Comparison of ENCODE assay signal across 14 mouse cellular contexts in genomic region chr19:48240960-48241359, GRCm38 (mm10). TPM values are rescaled to one million over a fixed set of nuclear protein-coding genes. Genes with fewer than 3 reads are reported as not detected.
DNase-seq lines count a peak whose midpoint lies in the region; ATAC-seq and TF ChIP-seq lines count a peak whose summit lies in the region.
"Had no signal": no experiment of that assay in that cellular context is flagged by ENCODE, and none has a peak within 500 bp of the region (broad histone marks: within the 10 kb centered on the region; RNA-seq: fewer than 3 reads in every experiment).

No protein-coding gene starts in this region.

- no peaks in the 10 kb centered on the region; the same call in 1 of the 2 replicates for H3K27me3 ChIP-seq in midbrain, embryonic 11.5 days (ENCODE audit: control insufficient read depth, insufficient read depth, low read length)
- H3K27me3 ChIP-seq in midbrain, embryonic 16.5 days (ENCODE audit: control insufficient read depth, insufficient read depth, low read depth, low read length): no peaks in the 10 kb centered on the region
- peaks cover 5% of the 10 kb centered on the region for H3K27me3 ChIP-seq in forebrain, embryonic 11.5 days (ENCODE audit: control insufficient read depth, insufficient read depth, low read length)
- 0 out of 2 replicates have a peak, but pooled peaks cover 5% of the 10 kb centered on the region for H3K27me3 ChIP-seq in hindbrain, embryonic 15.5 days
- H3K27me3 ChIP-seq in midbrain, postnatal 0 days (ENCODE audit: insufficient read depth, low read length): no peaks in the 10 kb centered on the region
- H3K27me3 ChIP-seq in kidney, embryonic 16.5 days (ENCODE audit: insufficient read depth, low read length): no peaks in the 10 kb centered on the region
- H3K27me3 ChIP-seq: limb, embryonic 13.5 days; lung, embryonic 15.5 days had no signal

- 47% methylated on average over 2 of the region's 2 CpGs for WGBS in midbrain, embryonic 11.5 days
- WGBS in midbrain, embryonic 16.5 days: 20% methylated on average over 2 of the region's 2 CpGs
- 36% methylated on average over 2 of the region's 2 CpGs for WGBS in forebrain, embryonic 11.5 days
- WGBS in hindbrain, embryonic 15.5 days: 30% methylated on average over 2 of the region's 2 CpGs
- WGBS in midbrain, postnatal 0 days: 42% methylated on average over 2 of the region's 2 CpGs
- WGBS in kidney, embryonic 16.5 days: 71% methylated on average over 2 of the region's 2 CpGs

- peaks cover 4% of the 10 kb centered on the region for H3K4me1 ChIP-seq in midbrain, embryonic 11.5 days (ENCODE audit: control insufficient read depth, insufficient read depth, low read length)
- H3K4me1 ChIP-seq in midbrain, embryonic 16.5 days (ENCODE audit: control insufficient read depth, insufficient read depth, low read length): peaks cover 18% of the 10 kb centered on the region
- H3K4me1 ChIP-seq in forebrain, embryonic 11.5 days (replicated peaks; ENCODE audit: control insufficient read depth, insufficient read depth, low read length): peaks cover 22% of the 10 kb centered on the region
- H3K4me1 ChIP-seq in hindbrain, embryonic 15.5 days (replicated peaks): peaks cover 14% of the 10 kb centered on the region
- H3K4me1 ChIP-seq in midbrain, postnatal 0 days (ENCODE audit: insufficient read depth, low read length): 0 out of 2 replicates have a peak, but pooled peaks cover 6% of the 10 kb centered on the region
- no peaks in the 10 kb centered on the region for H3K4me1 ChIP-seq in kidney, embryonic 16.5 days (ENCODE audit: insufficient read depth, low read length)
- H3K4me1 ChIP-seq: lung, embryonic 15.5 days had no signal

- no peaks in the 10 kb centered on the region for H3K9me3 ChIP-seq in midbrain, embryonic 11.5 days (ENCODE audit: control insufficient read depth, low read length)
- no peaks in the 10 kb centered on the region for H3K9me3 ChIP-seq in midbrain, embryonic 16.5 days (replicated peaks; ENCODE audit: control insufficient read depth, low read length, poor library complexity, severe bottlenecking)
- no peaks in the 10 kb centered on the region for H3K9me3 ChIP-seq in forebrain, embryonic 11.5 days (ENCODE audit: control insufficient read depth, low read length)
- no peaks in the 10 kb centered on the region for H3K9me3 ChIP-seq in hindbrain, embryonic 15.5 days
- H3K9me3 ChIP-seq in midbrain, postnatal 0 days (ENCODE audit: low read length): no peaks in the 10 kb centered on the region
- no peaks in the 10 kb centered on the region for H3K9me3 ChIP-seq in kidney, embryonic 16.5 days (ENCODE audit: low read length)
- H3K9me3 ChIP-seq: limb, embryonic 13.5 days; lung, embryonic 15.5 days had no signal

- ATAC-seq in midbrain, embryonic 11.5 days (ENCODE audit: low FRiP score): peak; percentile 88
- ATAC-seq in midbrain, embryonic 16.5 days: no peak
- ATAC-seq in forebrain, embryonic 11.5 days (replicated peaks; ENCODE audit: low FRiP score): peak; percentile 75
- peak; percentile 40 for ATAC-seq in hindbrain, embryonic 15.5 days (ENCODE audit: low FRiP score, low read depth)
- ATAC-seq in midbrain, postnatal 0 days (ENCODE audit: low FRiP score): no peak
- no peak for ATAC-seq in kidney, embryonic 16.5 days (ENCODE audit: low FRiP score, low TSS enrichment)

- H3K4me3 ChIP-seq in midbrain, embryonic 11.5 days (ENCODE audit: low read depth, low read length): no peak overlapping the region
- no peak overlapping the region for H3K4me3 ChIP-seq in midbrain, embryonic 16.5 days (ENCODE audit: low read depth, low read length)
- H3K4me3 ChIP-seq in forebrain, embryonic 11.5 days (ENCODE audit: low read depth, low read length): no peak overlapping the region
- H3K4me3 ChIP-seq in hindbrain, embryonic 15.5 days: no peak overlapping the region
- no peak overlapping the region for H3K4me3 ChIP-seq in midbrain, postnatal 0 days (ENCODE audit: low read depth, low read length)
- no peak overlapping the region for H3K4me3 ChIP-seq in kidney, embryonic 16.5 days (ENCODE audit: low read length)
- H3K4me3 ChIP-seq: limb, embryonic 13.5 days; lung, embryonic 15.5 days had no signal

- no peak overlapping the region for H3K27ac ChIP-seq in midbrain, embryonic 11.5 days (ENCODE audit: low read depth, low read length)
- H3K27ac ChIP-seq in midbrain, embryonic 16.5 days (ENCODE audit: low read length): no peak overlapping the region
- H3K27ac ChIP-seq in forebrain, embryonic 11.5 days (ENCODE audit: low read depth, low read length): no peak overlapping the region
- no peak overlapping the region for H3K27ac ChIP-seq in hindbrain, embryonic 15.5 days (replicated peaks)
- H3K27ac ChIP-seq in midbrain, postnatal 0 days (ENCODE audit: low read depth, low read length): no peak overlapping the region
- H3K27ac ChIP-seq in kidney, embryonic 16.5 days (ENCODE audit: low read length): no peak overlapping the region
- H3K27ac ChIP-seq: kidney, postnatal 0 days; limb, embryonic 13.5 days; lung, embryonic 15.5 days had no signal

- TF ChIP-seq CTCF in midbrain, postnatal 0 days (IDR thresholded peaks at IDR 0.05): no peak

- no peak overlapping the region for H3K4me2 ChIP-seq in midbrain, embryonic 11.5 days
- H3K4me2 ChIP-seq in midbrain, embryonic 16.5 days (ENCODE audit: low read length): no peak overlapping the region
- 0 out of 2 replicates have a peak overlapping the region, but pooled peaks have one; percentile 1 for H3K4me2 ChIP-seq in forebrain, embryonic 11.5 days (ENCODE audit: low read depth, low read length, severe bottlenecking)
- H3K4me2 ChIP-seq in hindbrain, embryonic 15.5 days: no peak overlapping the region
- H3K4me2 ChIP-seq in midbrain, postnatal 0 days (ENCODE audit: low read depth, low read length, poor library complexity, severe bottlenecking): no peak overlapping the region
- H3K4me2 ChIP-seq in kidney, embryonic 16.5 days (replicated peaks; ENCODE audit: low read depth, low read length): no peak overlapping the region
- H3K4me2 ChIP-seq: limb, embryonic 13.5 days; lung, embryonic 15.5 days had no signal

- no peak for DNase-seq in midbrain, embryonic 11.5 days (ENCODE audit: low spot score, missing footprints)
- peak; percentile 56 for DNase-seq in forebrain, embryonic 11.5 days (ENCODE audit: low spot score)
- DNase-seq in midbrain, postnatal 0 days (ENCODE audit: low spot score): peak; percentile 62
- no peak for DNase-seq in T-cell, adult 2 months (ENCODE audit: low spot score)
- DNase-seq in spleen, adult 18-20 months: no peak
- DNase-seq: gastrocnemius, postnatal 25 days; right cerebral cortex, postnatal 4 days had no signal

- H3K36me3 ChIP-seq in midbrain, embryonic 11.5 days (ENCODE audit: control insufficient read depth, insufficient read depth, low read length): no peaks in the 10 kb centered on the region
- no peaks in the 10 kb centered on the region for H3K36me3 ChIP-seq in midbrain, embryonic 16.5 days (ENCODE audit: control insufficient read depth, insufficient read depth, low read length)
- H3K36me3 ChIP-seq in forebrain, embryonic 11.5 days (ENCODE audit: control insufficient read depth, insufficient read depth, low read length): no peaks in the 10 kb centered on the region
- H3K36me3 ChIP-seq in hindbrain, embryonic 15.5 days: no peaks in the 10 kb centered on the region
- H3K36me3 ChIP-seq in midbrain, postnatal 0 days (ENCODE audit: insufficient read depth, low read length): no peaks in the 10 kb centered on the region
- no peaks in the 10 kb centered on the region for H3K36me3 ChIP-seq in kidney, embryonic 16.5 days (ENCODE audit: insufficient read depth, low read length)
- H3K36me3 ChIP-seq: limb, embryonic 13.5 days; lung, embryonic 15.5 days had no signal

- H3K9ac ChIP-seq in midbrain, embryonic 11.5 days (ENCODE audit: low read length): no peak overlapping the region
- no peak overlapping the region for H3K9ac ChIP-seq in midbrain, embryonic 16.5 days (ENCODE audit: low read depth, low read length)
- H3K9ac ChIP-seq in forebrain, embryonic 11.5 days (ENCODE audit: low read length): no peak overlapping the region
- H3K9ac ChIP-seq in hindbrain, embryonic 15.5 days: no peak overlapping the region
- no peak overlapping the region for H3K9ac ChIP-seq in midbrain, postnatal 0 days (replicated peaks; ENCODE audit: low read length, poor library complexity, severe bottlenecking)
- no peak overlapping the region for H3K9ac ChIP-seq in kidney, embryonic 16.5 days (replicated peaks; ENCODE audit: low read length)
- H3K9ac ChIP-seq: limb, embryonic 13.5 days; lung, embryonic 15.5 days had no signal

RNA-seq across cellular contexts. Expression of gene Sorcs3, which starts 35.1 kb away (rescaled TPM):
- polyA plus RNA-seq in midbrain, embryonic 11.5 days (2014; fragmentation: Nextera tagmentation; extraction: Ambion mirVana): 3.1 and 3.7 TPM in 2 replicates
- 17.5 and 18.3 TPM in 2 replicates for polyA plus RNA-seq in midbrain, embryonic 16.5 days (2015; fragmentation: Nextera tagmentation; extraction: Ambion mirVana)
- 2.1 and 2.2 TPM in 2 replicates for polyA plus RNA-seq in forebrain, embryonic 11.5 days (2014; fragmentation: Nextera tagmentation; extraction: Ambion mirVana)
- 15.6 and 16.3 TPM in 2 replicates for polyA plus RNA-seq in hindbrain, embryonic 15.5 days (2015; fragmentation: Nextera tagmentation; extraction: Ambion mirVana)
- total RNA-seq in midbrain, postnatal 0 days (2014; rRNA removed): 25.3 and 33.2 TPM in 2 replicates
- 16.4 and 18.3 TPM in 2 replicates for polyA plus RNA-seq in midbrain, postnatal 0 days (2015; fragmentation: Nextera tagmentation; extraction: Ambion mirVana)
- 1.3 and 1.8 TPM in 2 replicates for polyA plus RNA-seq in kidney, embryonic 16.5 days (2015; fragmentation: Nextera tagmentation; extraction: Ambion mirVana)
- total RNA-seq: gastrocnemius, postnatal 25 days; heart, postnatal 25 days had no signal

Comparison
In these comparisons a context has a peak if more than half of its experiments do, and no peak if none do; other contexts are left out.
1. ATAC-seq: peak in midbrain, embryonic 11.5 days (single experiment), forebrain, embryonic 11.5 days (single experiment) and hindbrain, embryonic 15.5 days (single experiment); none in midbrain, embryonic 16.5 days (single experiment), midbrain, postnatal 0 days (single experiment) and kidney, embryonic 16.5 days (single experiment).
2. DNase-seq: peak in forebrain, embryonic 11.5 days (single experiment) and midbrain, postnatal 0 days (single experiment); none in midbrain, embryonic 11.5 days (single experiment), T-cell, adult 2 months (single experiment) and spleen, adult 18-20 months (0 of 2).